26 mouse cellular contexts compared by ENCODE assay signal in genomic region chr1:56822735-56823134, GRCm38 (mm10).
"Had no signal": no experiment of that assay in that cellular context is flagged by ENCODE, and none has a peak within 500 bp of the region (broad histone marks: within the 10 kb centered on the region; RNA-seq: fewer than 3 reads in every experiment).

No protein-coding gene starts in this region.

- H3K27me3 ChIP-seq: embryonic facial prominence, embryonic 12.5 days; embryonic facial prominence, embryonic 13.5 days; embryonic facial prominence, embryonic 15.5 days; forebrain, embryonic 12.5 days; forebrain, embryonic 13.5 days; forebrain, embryonic 15.5 days had no signal

- H3K4me2 ChIP-seq: embryonic facial prominence, embryonic 12.5 days; embryonic facial prominence, embryonic 13.5 days; embryonic facial prominence, embryonic 15.5 days; forebrain, embryonic 12.5 days; forebrain, embryonic 13.5 days; forebrain, embryonic 15.5 days had no signal

- DNase-seq: cerebellum, adult 9-10 months; cerebellum, adult 9-11 months; cerebellum, postnatal 10 days; cerebellum, postnatal 14 days; cerebellum, postnatal 25 days; cerebellum, postnatal 36 days; embryo, embryonic 11 days; forebrain, postnatal 0 days; gastrocnemius, adult 2 months; gastrocnemius, postnatal 10 days; gastrocnemius, postnatal 14 days; gastrocnemius, postnatal 25 days; gastrocnemius, postnatal 36 days; heart, adult 18-20 months; heart, adult 2 months had no signal

- ATAC-seq: forebrain, embryonic 13.5 days; forebrain, embryonic 14.5 days; forebrain, embryonic 15.5 days; forebrain, embryonic 16.5 days; forebrain, postnatal 0 days had no signal

- H3K27ac ChIP-seq: embryonic facial prominence, embryonic 10.5 days; embryonic facial prominence, embryonic 12.5 days; embryonic facial prominence, embryonic 13.5 days; embryonic facial prominence, embryonic 15.5 days; forebrain, embryonic 10.5 days; forebrain, embryonic 12.5 days; forebrain, embryonic 13.5 days; forebrain, embryonic 15.5 days; gastrocnemius, adult 2 months; heart, adult 2 months had no signal

- H3K4me3 ChIP-seq: embryonic facial prominence, embryonic 10.5 days; embryonic facial prominence, embryonic 12.5 days; embryonic facial prominence, embryonic 13.5 days; embryonic facial prominence, embryonic 15.5 days; erythroblast, embryonic 14.5 days; forebrain, embryonic 10.5 days; forebrain, embryonic 12.5 days; forebrain, embryonic 13.5 days; forebrain, embryonic 15.5 days; gastrocnemius, adult 2 months; heart, adult 2 months had no signal

- H3K9ac ChIP-seq: embryonic facial prominence, embryonic 12.5 days; embryonic facial prominence, embryonic 13.5 days; embryonic facial prominence, embryonic 15.5 days; forebrain, embryonic 12.5 days; forebrain, embryonic 13.5 days; forebrain, embryonic 15.5 days; forebrain, postnatal 0 days had no signal

- H3K36me3 ChIP-seq: embryonic facial prominence, embryonic 12.5 days; embryonic facial prominence, embryonic 15.5 days; forebrain, embryonic 12.5 days; forebrain, embryonic 15.5 days had no signal

- H3K9me3 ChIP-seq: embryonic facial prominence, embryonic 10.5 days; embryonic facial prominence, embryonic 12.5 days; embryonic facial prominence, embryonic 13.5 days; embryonic facial prominence, embryonic 15.5 days; forebrain, embryonic 10.5 days; forebrain, embryonic 12.5 days; forebrain, embryonic 13.5 days; forebrain, embryonic 15.5 days had no signal

- H3K4me1 ChIP-seq: embryonic facial prominence, embryonic 10.5 days; embryonic facial prominence, embryonic 12.5 days; embryonic facial prominence, embryonic 15.5 days; forebrain, embryonic 10.5 days; forebrain, embryonic 12.5 days; forebrain, embryonic 13.5 days; forebrain, embryonic 15.5 days had no signal
